Mouse (Mus musculus) intestine, embryonic 16.5 days (tissue): ENCODE results near the gene Cbx7. TPM values are rescaled to one million over a fixed set of nuclear protein-coding genes. Genes with fewer than 3 reads are reported as not detected.

Source experiments
- ATAC-seq: fragments of 200-750 bp; cut with Nextera tagmentation; 2 replicates; pipeline ENCODE4 v1.8.0; 2017; ENCODE audit warnings: moderate TSS enrichment, moderate library complexity
- H3K27ac ChIP-seq: fragments of 300-500 bp; sonication (generic); 2 replicates; pipeline ENCODE4 v1.5.1; 2014; ENCODE audit warnings: mild to moderate bottlenecking, low read length
- H3K27me3 ChIP-seq: fragments of 300-500 bp; sonication (generic); replicated peaks from 2 replicates; pipeline ENCODE4 v1.6.1; 2014; ENCODE audit warnings: low read length, control low read depth, mixed read lengths; ENCODE audit not compliant: control insufficient read depth, insufficient read depth
- H3K36me3 ChIP-seq: fragments of 300-500 bp; sonication (generic); 2 replicates; pipeline ENCODE4 v1.6.1; 2014; ENCODE audit warnings: low read length, control low read depth; ENCODE audit not compliant: control insufficient read depth, insufficient read depth
- H3K4me1 ChIP-seq: fragments of 300-500 bp; sonication (generic); 2 replicates; pipeline ENCODE4 v1.6.1; 2014; ENCODE audit warnings: low read length, control low read depth, mixed read lengths; ENCODE audit not compliant: control insufficient read depth, insufficient read depth
- H3K4me2 ChIP-seq: fragments of 300-500 bp; sonication (generic); 2 replicates; pipeline ENCODE4 v1.6.1; 2014; ENCODE audit warnings: low read depth, low read length, control low read depth
- H3K4me3 ChIP-seq: fragments of 300-500 bp; sonication (generic); 2 replicates; pipeline ENCODE4 v1.5.1; 2014; ENCODE audit warnings: mild to moderate bottlenecking, low read length
- H3K9ac ChIP-seq: fragments of 300-500 bp; sonication (generic); 2 replicates; pipeline ENCODE4 v1.6.1; 2014; ENCODE audit warnings: low read depth, low read length
- H3K9me3 ChIP-seq: fragments of 300-500 bp; sonication (generic); 2 replicates; pipeline ENCODE4 v1.6.1; 2016; ENCODE audit warnings: low read length, control low read depth; ENCODE audit not compliant: control insufficient read depth
- WGBS: fragments of 180-500 bp; shearing (Covaris S2); extraction: QIAGEN DNeasy Blood & Tissue Kit; methylation state at CpG from one replicate; pipeline ENCODE4 v1.1.7; 2014; 5-methylcytosine and 5-hydroxymethylcytosine counted together
- polyA plus RNA-seq: library from polyadenylated mRNA; unstranded; fragments of >200 nt; fragmentation: Nextera tagmentation; extraction: Ambion mirVana; gene quantifications from 2 replicates; pipeline ENCODE4 v1.2.1, GENCODE M21; 2015

Gene Cbx7
- polyA plus RNA-seq, 1 experiment from 2014 or later = 3.7 TPM

DNA sequence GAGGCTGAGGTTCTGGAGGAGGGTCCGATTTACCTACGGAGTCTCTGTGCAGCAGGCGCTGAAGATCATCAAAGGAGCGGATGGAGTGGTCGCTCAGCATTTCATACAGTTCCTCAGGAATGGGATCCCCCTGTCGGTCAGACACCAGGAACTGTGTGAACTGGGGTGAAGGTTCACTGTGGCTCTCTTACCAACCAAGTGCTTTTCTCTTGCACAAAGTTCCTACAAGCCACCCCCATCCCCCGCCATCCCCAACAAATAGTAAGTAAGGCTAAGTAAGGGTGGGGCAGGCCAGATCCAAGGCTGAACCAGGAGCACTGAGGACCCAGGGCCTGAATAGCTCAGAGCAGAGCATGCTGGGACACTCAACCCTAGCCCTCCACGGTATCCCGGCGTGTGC lies 34.5 kb upstream of the Cbx7 start:
- no peaks in the 10 kb centered on the region for H3K36me3 ChIP-seq
- no peak overlapping the region for H3K4me2 ChIP-seq
- no peaks in the 10 kb centered on the region for H3K9me3 ChIP-seq
- WGBS = 67% methylated on average over 10 of the region's 10 CpGs
- H3K27ac ChIP-seq = peak overlapping the region; percentile 38; the same call in 1 of the 2 replicates
- ATAC-seq = peak; percentile 29
- H3K27me3 ChIP-seq = no peaks in the 10 kb centered on the region
- H3K4me1 ChIP-seq = peaks cover 25% of the 10 kb centered on the region
- H3K9ac ChIP-seq = 0 out of 2 replicates have a peak overlapping the region, but pooled peaks have one; percentile 10
- H3K4me3 ChIP-seq = no peak overlapping the region

DNA sequence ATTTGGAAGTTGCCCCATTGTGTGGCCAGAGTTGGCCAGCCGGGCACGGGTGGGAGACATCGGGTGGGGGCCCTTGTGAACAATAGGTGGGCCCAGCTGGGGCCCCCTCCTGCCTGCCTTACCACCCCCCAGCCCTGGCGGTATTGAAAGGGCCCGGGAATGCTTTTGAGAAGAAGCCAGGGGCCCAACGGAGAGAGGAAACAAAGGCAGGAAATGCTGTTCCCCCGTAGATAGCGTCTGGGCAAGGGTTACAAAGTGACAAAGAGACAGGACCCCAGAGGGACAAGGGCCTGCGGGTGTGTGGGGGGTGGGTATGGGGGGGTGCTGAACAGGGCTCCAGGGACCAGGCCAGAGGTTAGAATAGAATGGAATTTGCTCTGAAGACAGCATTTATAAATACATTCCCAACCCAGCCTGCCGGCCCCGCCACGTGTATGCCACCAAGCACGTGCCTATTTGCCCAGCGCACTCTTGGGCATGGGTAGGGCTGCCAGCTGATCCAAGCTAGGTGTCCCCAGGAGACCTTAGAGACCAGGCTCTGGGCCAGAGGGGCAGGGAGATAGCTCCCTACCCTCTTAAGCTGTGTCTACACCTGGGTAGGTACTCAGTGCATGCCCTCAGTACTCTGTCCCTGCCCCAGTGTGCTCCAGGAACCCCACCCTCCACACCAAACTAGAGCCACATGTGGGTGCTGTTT lies 33.9 kb upstream of the Cbx7 start:
- Histone ChIP-seq H3K36me3 (no peaks in the 10 kb centered on the region), H3K4me1 (peaks cover 19% of the 10 kb centered on the region), H3K4me3 (no peak overlapping the region), H3K27ac (peak overlapping the region; percentile 38), H3K9me3 (no peaks in the 10 kb centered on the region), H3K9ac (0 out of 2 replicates have a peak overlapping the region, but pooled peaks have one; percentile 8), H3K27me3 (no peaks in the 10 kb centered on the region), H3K4me2 (no peak overlapping the region)
- ATAC-seq = peak; percentile 57
- WGBS = 54% methylated on average over 14 of the region's 14 CpGs

DNA sequence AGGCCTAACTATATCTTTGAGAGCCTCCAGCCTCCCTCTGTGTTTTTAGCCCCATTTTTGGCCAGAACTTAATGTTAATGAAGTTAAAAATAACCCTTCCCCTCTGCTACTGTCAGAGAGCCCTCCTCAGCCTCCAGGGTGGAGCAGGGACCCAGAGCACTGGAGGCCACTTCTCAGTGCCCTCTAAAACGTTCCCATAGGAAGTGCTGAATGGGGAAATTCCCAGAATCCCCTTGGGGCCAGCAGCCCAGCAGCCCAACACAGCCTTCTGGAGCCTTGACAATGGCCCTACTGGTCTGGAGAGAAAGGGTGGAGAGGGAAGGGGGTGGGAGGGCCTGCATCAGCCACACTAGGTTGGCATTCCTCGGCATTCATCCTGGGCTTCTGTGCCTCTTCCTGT lies 32.7 kb upstream of the Cbx7 start:
- no peak for ATAC-seq
- Histone ChIP-seq H3K4me3 (no peak overlapping the region), H3K4me2 (no peak overlapping the region), H3K4me1 (peaks cover 15% of the 10 kb centered on the region), H3K9me3 (no peaks in the 10 kb centered on the region), H3K36me3 (no peaks in the 10 kb centered on the region), H3K27ac (no peak overlapping the region), H3K9ac (no peak overlapping the region), H3K27me3 (no peaks in the 10 kb centered on the region)
- WGBS = 40% methylated on average over 2 of the region's 2 CpGs

DNA sequence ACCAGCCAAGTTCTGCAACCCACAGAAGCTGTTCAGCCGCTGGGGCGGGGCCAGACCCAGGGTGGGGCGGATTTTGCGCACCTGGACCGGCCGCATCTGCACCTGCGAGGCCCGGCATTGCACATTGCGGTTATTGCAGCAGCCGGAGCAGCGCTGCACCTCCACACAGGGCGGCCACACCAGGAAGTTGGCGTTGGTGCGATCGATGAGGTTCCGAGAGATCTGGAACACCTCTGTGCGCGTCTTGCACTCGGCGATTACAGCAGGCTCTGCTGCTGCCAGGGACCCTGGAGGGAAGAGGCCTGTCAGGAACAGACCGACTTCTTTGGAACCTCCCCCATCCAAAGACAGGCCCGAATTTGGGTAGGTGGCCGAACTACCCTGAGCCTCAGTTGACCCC lies 30.7 kb upstream of the Cbx7 start:
- Histone ChIP-seq H3K9me3 (no peaks in the 10 kb centered on the region), H3K27ac (no peak overlapping the region), H3K27me3 (no peaks in the 10 kb centered on the region), H3K9ac (no peak overlapping the region), H3K4me2 (no peak overlapping the region), H3K4me1 (peaks cover 15% of the 10 kb centered on the region), H3K36me3 (peaks cover 5% of the 10 kb centered on the region; the same call in 1 of the 2 replicates), H3K4me3 (no peak overlapping the region)
- WGBS = 86% methylated on average over 23 of the region's 23 CpGs
- no peak for ATAC-seq

DNA sequence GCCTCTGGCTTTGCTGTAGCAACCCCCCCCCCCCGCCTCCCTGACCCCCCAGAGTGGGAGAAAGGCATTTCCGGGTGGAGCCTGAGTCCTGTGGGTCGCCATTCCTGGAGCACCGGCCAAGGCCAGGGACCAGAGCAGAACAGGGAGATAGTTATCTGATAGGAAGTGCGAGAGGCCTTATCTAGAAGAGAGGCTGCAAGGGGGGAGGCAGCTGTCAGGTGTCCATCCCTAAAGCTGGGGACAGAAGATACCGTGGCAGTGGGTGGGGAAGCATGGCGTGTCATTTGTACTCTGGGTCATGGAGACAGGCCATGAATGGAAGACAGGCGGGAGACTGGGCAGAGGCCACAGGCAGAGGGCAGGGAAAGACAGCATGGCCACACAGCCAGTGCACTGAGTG lies 29.8 kb upstream of the Cbx7 start:
- no peak overlapping the region for H3K4me2 ChIP-seq
- peaks cover 8% of the 10 kb centered on the region for H3K4me1 ChIP-seq
- H3K27me3 ChIP-seq = no peaks in the 10 kb centered on the region
- H3K9ac ChIP-seq = no peak overlapping the region
- H3K4me3 ChIP-seq = no peak overlapping the region
- H3K27ac ChIP-seq = no peak overlapping the region
- no peak for ATAC-seq
- H3K9me3 ChIP-seq = no peaks in the 10 kb centered on the region
- WGBS = 54% methylated on average over 8 of the region's 8 CpGs
- H3K36me3 ChIP-seq = peaks cover 5% of the 10 kb centered on the region; the same call in 1 of the 2 replicates

DNA sequence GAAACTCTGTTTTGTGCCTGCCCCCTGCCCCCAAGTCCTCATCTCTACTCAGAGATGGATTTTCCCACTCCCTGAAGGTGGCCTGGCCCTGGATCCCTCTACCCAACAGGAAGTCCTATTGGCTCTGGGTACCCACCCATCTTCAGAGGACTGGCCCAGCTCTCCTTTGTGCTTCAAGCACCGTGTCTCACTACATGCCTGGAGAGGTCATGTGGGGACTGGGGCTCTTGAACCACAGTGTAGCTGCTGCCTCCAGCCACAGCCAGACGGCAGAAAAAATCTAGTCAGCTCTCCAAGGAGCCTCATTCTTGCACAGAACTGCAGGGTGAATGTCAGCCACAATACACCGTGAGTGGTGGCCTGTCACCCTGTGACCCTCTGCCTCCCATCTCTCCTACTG lies 27.1 kb upstream of the Cbx7 start:
- Histone ChIP-seq H3K9ac (no peak overlapping the region), H3K4me3 (no peak overlapping the region), H3K36me3 (peaks cover 5% of the 10 kb centered on the region; the same call in 1 of the 2 replicates), H3K4me1 (no peaks in the 10 kb centered on the region), H3K9me3 (no peaks in the 10 kb centered on the region), H3K27ac (no peak overlapping the region), H3K27me3 (no peaks in the 10 kb centered on the region), H3K4me2 (no peak overlapping the region)
- WGBS = 64% methylated on average over 3 of the region's 3 CpGs
- no peak for ATAC-seq

DNA sequence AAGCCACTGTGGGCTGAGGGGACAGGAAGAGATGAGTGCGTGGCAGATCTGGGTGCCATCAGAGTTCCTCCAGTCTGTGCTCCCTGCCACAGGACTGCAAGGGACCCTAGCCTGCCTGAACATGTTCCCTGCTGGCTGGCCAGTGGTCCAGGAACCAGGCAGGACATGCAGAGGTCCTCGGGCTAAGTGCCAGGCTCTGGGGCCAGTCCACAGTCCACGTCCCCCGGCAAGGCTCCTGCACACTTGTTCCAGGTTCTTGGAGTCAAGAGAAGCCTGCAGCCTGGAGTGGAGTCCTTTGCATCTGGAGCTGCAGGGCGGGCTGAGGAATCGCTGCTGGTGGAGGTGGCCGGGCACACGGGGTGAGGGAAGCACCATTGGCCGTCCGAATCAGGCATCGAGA lies 25.9 kb upstream of the Cbx7 start:
- H3K4me3 ChIP-seq = no peak overlapping the region
- 92% methylated on average over 11 of the region's 11 CpGs for WGBS

DNA sequence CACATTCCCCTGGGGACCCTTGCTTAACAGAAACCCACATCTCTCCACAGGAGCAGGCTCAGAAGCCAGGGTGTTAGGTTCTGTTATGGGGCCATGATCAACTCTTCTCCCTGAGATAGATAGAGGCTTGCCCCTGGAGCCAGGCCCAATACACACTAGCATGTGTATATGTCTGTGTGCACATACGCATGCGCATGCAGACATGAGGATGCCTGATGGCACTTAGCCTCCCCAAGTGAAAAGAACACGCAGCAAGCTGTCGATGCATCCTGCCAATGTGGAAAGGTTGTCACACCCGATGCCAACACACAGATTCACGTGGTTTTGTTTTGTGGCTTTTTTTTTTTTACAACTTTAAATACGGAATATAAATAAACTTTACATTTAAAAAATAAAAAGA lies 24.6 kb upstream of the Cbx7 start:
- ATAC-seq = no peak
- Histone ChIP-seq H3K27ac (no peak overlapping the region), H3K4me3 (no peak overlapping the region), H3K27me3 (no peaks in the 10 kb centered on the region), H3K9me3 (no peaks in the 10 kb centered on the region), H3K4me1 (no peaks in the 10 kb centered on the region), H3K9ac (no peak overlapping the region), H3K36me3 (peaks cover 5% of the 10 kb centered on the region; the same call in 1 of the 2 replicates), H3K4me2 (no peak overlapping the region)
- 92% methylated on average over 7 of the region's 7 CpGs for WGBS

More for the DNA sequence above, 25.9 kb upstream of the Cbx7 start:
- Histone ChIP-seq H3K4me1 (no peaks in the 10 kb centered on the region), H3K9ac (no peak overlapping the region), H3K27me3 (no peaks in the 10 kb centered on the region), H3K4me2 (no peak overlapping the region), H3K9me3 (no peaks in the 10 kb centered on the region), H3K27ac (no peak overlapping the region), H3K36me3 (peaks cover 5% of the 10 kb centered on the region; the same call in 1 of the 2 replicates)
- no peak for ATAC-seq

DNA sequence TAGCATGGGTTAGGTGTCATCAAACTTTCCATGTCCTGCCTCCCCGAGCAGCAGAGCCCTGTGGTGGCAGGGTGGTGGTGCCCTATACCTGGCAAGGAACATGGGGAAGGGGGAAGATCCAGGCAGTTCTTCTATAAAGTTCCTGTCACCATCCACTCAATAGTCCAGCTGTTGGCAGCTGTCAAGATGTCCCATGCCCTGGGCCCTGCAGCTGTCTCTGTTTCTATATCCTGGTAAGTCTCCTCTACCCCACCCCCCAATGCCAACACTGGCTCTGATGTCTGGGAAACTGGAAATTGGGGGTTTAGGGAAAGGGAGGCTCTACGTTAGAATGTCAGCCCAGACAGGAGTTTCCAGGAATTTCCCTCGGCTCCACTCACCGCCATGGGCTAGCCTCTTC lies 23.6 kb upstream of the Cbx7 start:
- Histone ChIP-seq H3K9me3 (no peaks in the 10 kb centered on the region), H3K4me3 (no peak overlapping the region), H3K4me2 (no peak overlapping the region), H3K36me3 (peaks cover 5% of the 10 kb centered on the region; the same call in 1 of the 2 replicates), H3K27me3 (no peaks in the 10 kb centered on the region), H3K4me1 (no peaks in the 10 kb centered on the region), H3K9ac (no peak overlapping the region), H3K27ac (no peak overlapping the region)
- 76% methylated on average over 4 of the region's 4 CpGs for WGBS
- no peak for ATAC-seq

DNA sequence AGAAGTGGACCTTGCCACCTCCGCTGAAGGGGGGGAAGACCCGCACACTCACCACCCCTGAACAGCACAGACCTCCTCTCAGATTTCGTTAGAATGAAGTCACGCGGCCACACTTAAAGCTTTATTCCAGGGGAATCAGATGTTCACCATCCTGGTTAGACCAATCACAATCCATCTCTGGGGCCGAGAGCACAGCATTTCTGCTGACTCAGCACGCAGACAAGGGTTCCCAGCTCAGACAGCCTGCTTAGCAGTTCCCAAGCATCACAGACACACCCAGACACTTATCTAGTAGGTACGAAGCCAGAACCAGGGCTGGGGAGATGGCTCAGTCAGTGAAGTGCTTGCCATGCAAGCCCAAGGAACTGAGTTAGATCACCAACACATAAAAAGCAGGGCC lies 15.3 kb upstream of the Cbx7 start:
- 72% methylated on average over 8 of the region's 8 CpGs for WGBS
- no peak for ATAC-seq
- Histone ChIP-seq H3K27me3 (no peaks in the 10 kb centered on the region), H3K4me3 (no peak overlapping the region), H3K36me3 (no peaks in the 10 kb centered on the region), H3K4me1 (0 out of 2 replicates have a peak, but pooled peaks cover 6% of the 10 kb centered on the region), H3K4me2 (no peak overlapping the region), H3K9ac (no peak overlapping the region), H3K27ac (no peak overlapping the region), H3K9me3 (no peaks in the 10 kb centered on the region)
